Comparison of ENCODE assay signal across 17 mouse cellular contexts in genomic region chr17:8621105-8621504, GRCm38 (mm10). TPM values are rescaled to one million over a fixed set of nuclear protein-coding genes. Genes with fewer than 3 reads are reported as not detected.
A peak's percentile ranks its signal among the peaks of the same experiment; 100 is the strongest.
DNase-seq lines count a peak whose midpoint lies in the region; TF ChIP-seq lines count a peak whose summit lies in the region.
"Had no signal": no experiment of that assay in that cellular context is flagged by ENCODE, and none has a peak within 500 bp of the region (broad histone marks: within the 10 kb centered on the region; RNA-seq: fewer than 3 reads in every experiment).

No protein-coding gene starts in this region.

- DNase-seq in cerebellum, adult 2 months, result peak; percentile 37 to 43
- DNase-seq in cerebellum, postnatal 4 days (ENCODE audit: low spot score in 2 of 2), result no peak
- DNase-seq in kidney, postnatal 10 days, result peak; percentile 67
- DNase-seq in kidney, adult 2 months, result no peak
- DNase-seq in testis, postnatal 10 days (ENCODE audit: low spot score), result peak; percentile 30
- no peak for DNase-seq in testis, postnatal 14 days (ENCODE audit: low spot score)
- peak; percentile 24 for DNase-seq in lung, postnatal 36 days
- DNase-seq in embryo, embryonic 10.5 days (ENCODE audit: low spot score), result no peak
- DNase-seq: kidney, postnatal 36 days; midbrain, embryonic 14.5 days; thymus, postnatal 25 days had no signal

- no peak overlapping the region for H3K4me3 ChIP-seq in cerebellum, adult 2 months (replicated peaks; ENCODE audit: insufficient read depth, low read depth, low read length)
- no peak overlapping the region for H3K4me3 ChIP-seq in kidney, adult 2 months (ENCODE audit: insufficient read depth, low read depth, low read length)
- H3K4me3 ChIP-seq: embryonic facial prominence, embryonic 15.5 days; forebrain, embryonic 12.5 days; left cerebral cortex, adult 2 months; limb, embryonic 15.5 days; lung, embryonic 15.5 days had no signal

- H3K4me1 ChIP-seq in cerebellum, adult 2 months (ENCODE audit: control insufficient read depth, insufficient read depth, low read length), result peaks cover 17% of the 10 kb centered on the region
- no peaks in the 10 kb centered on the region for H3K4me1 ChIP-seq in kidney, adult 2 months (ENCODE audit: control insufficient read depth, insufficient read depth, low read length)
- H3K4me1 ChIP-seq: embryonic facial prominence, embryonic 15.5 days; limb, embryonic 15.5 days; lung, embryonic 15.5 days had no signal

- no peak overlapping the region for H3K27ac ChIP-seq in cerebellum, adult 2 months (ENCODE audit: insufficient read depth, low read length)
- no peak overlapping the region for H3K27ac ChIP-seq in kidney, adult 2 months (ENCODE audit: insufficient read depth, low read depth, low read length)
- H3K27ac ChIP-seq: embryonic facial prominence, embryonic 15.5 days; forebrain, embryonic 12.5 days; left cerebral cortex, adult 2 months; limb, embryonic 15.5 days; lung, embryonic 15.5 days had no signal

- TF ChIP-seq POLR2A in cerebellum, adult 2 months (IDR thresholded peaks at IDR 0.05; ENCODE audit: borderline replicate concordance, insufficient read depth, low read length), result no peak
- TF ChIP-seq POLR2A in kidney, adult 2 months (IDR thresholded peaks at IDR 0.05; ENCODE audit: low read depth, low read length), result no peak

- no peaks in the 10 kb centered on the region for H3K27me3 ChIP-seq in cerebellum, adult 2 months (ENCODE audit: control insufficient read depth, insufficient read depth, low read length)
- H3K27me3 ChIP-seq in kidney, adult 2 months (replicated peaks; ENCODE audit: control insufficient read depth, insufficient read depth, low read length), result no peaks in the 10 kb centered on the region
- H3K27me3 ChIP-seq: CH12.LX; embryonic facial prominence, embryonic 15.5 days; forebrain, embryonic 12.5 days; limb, embryonic 15.5 days; lung, embryonic 15.5 days had no signal

- 10% methylated on average over 2 of the region's 2 CpGs for WGBS in cerebellum, adult 2 months
- 40% methylated on average over 2 of the region's 2 CpGs for WGBS in kidney, adult 2 months

- TF ChIP-seq CTCF in cerebellum, adult 2 months (IDR thresholded peaks at IDR 0.05; ENCODE audit: borderline replicate concordance, insufficient read depth, low read depth, low read length), result no peak
- no peak for TF ChIP-seq CTCF in kidney, adult 2 months (conservative IDR thresholded peaks at IDR 0.05; ENCODE audit: insufficient read depth, insufficient read length, low read depth, low read length)

- no peaks in the 10 kb centered on the region for H3K36me3 ChIP-seq in kidney, adult 2 months (ENCODE audit: control insufficient read depth, insufficient read depth, low read length)
- H3K36me3 ChIP-seq: embryonic facial prominence, embryonic 15.5 days; forebrain, embryonic 12.5 days; limb, embryonic 15.5 days; lung, embryonic 15.5 days had no signal

RNA-seq across cellular contexts. Expression of gene Gm17087, which starts 54.4 kb away (rescaled TPM):
- polyA plus RNA-seq in cerebellum, adult 2 months (2012; rRNA removed), result not detected in 2 replicates
- polyA plus RNA-seq in kidney, adult 2 months (2012; rRNA removed), result not detected in 2 replicates
- polyA plus RNA-seq: embryonic facial prominence, embryonic 15.5 days; forebrain, embryonic 12.5 days; limb, embryonic 15.5 days; lung, embryonic 15.5 days; midbrain, embryonic 14.5 days had no signal

Comparison
In these comparisons a context has a peak if more than half of its experiments do, and no peak if none do; other contexts are left out.
1. DNase-seq: peak in cerebellum, adult 2 months (2 of 2), kidney, postnatal 10 days (single experiment), testis, postnatal 10 days (single experiment) and lung, postnatal 36 days (single experiment); none in cerebellum, postnatal 4 days (0 of 2), kidney, adult 2 months (single experiment), testis, postnatal 14 days (single experiment) and embryo, embryonic 10.5 days (single experiment).